Mouse (Mus musculus) cerebral cortex, adult 2 months (tissue): Measurements from ENCODE around the gene Kcnj16.

Source experiments
- WGBS: fragments of 180-500 bp; shearing (Covaris S2); methylation state at CpG from one replicate; pipeline ENCODE4 v1.1.7; 2018; 5-methylcytosine and 5-hydroxymethylcytosine counted together

Gene Kcnj16

GRCm38 (mm10) chr11:111057435-111057834 lies 89.6 kb downstream of the Kcnj16 start:
- 93% methylated on average over 4 of the region's 4 CpGs for WGBS

DNA sequence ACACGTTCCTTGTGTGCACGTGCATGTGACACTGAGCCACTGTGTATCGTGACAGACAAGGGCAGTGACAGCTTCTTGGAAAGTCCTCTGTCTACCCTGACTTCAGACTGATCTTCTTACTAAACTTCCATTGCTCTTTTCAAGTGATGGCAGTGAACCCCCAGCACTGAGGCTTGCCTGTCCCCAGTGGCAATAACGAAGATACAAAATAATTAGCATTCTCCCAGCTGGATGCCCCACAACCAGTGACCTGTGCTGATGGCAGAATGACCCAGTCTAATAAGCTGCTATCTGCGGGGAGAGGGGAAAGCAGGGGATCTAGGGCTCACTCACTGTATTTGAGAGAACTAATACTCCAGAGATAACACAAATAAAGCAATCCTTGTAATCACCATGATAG lies 92.4 kb downstream of the Kcnj16 start:
- 61% methylated on average over 5 of the region's 5 CpGs for WGBS

DNA sequence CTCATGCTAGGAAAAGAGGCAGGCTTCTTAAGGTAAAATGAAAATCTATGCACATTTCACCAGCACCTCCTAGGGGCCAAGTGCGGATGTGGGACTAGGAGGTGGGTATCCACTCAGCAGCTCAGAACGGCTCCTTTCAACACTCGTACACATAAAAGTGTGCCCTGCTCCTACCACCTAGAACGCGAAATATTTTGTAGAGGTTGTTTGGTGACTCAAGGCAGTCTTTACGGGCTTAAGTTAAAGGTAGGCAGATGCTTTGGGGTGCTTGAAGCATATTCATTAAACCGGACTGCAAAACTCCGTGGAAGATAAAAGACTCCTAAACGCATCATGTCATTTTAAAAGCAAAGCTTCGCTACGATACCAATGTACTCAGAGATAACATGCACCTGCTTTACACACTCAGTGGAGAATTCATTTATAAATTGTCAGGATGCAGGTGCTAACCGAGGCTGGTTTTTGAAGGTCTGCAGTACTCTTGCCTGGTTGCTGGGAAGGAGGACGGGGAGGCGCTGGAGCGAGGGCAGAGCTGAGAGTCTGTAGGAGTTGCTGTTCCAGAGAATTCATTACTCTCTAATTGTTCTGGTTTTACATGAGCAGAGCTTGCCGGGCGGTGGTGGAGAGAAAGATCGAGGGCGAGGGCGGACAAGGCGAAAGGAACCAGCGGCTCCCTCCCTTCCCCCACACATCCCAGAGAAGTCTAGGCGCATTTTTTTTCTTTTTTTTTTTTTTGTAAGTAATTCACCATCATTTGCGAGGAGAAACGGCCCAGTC lies 97.1 kb downstream of the Kcnj16 start:
- WGBS, result under 1% methylated on average over 25 of the region's 25 CpGs

- WGBS, result under 1% methylated on average over 28 of the region's 28 CpGs
Observed at GRCm38 (mm10) chr11:111065635-111066298, 97.9 kb downstream of the Kcnj16 start, which contains the start of gene Kcnj2. TSS of gene Kcnj2 (plus strand) at chr11:111066164.

DNA sequence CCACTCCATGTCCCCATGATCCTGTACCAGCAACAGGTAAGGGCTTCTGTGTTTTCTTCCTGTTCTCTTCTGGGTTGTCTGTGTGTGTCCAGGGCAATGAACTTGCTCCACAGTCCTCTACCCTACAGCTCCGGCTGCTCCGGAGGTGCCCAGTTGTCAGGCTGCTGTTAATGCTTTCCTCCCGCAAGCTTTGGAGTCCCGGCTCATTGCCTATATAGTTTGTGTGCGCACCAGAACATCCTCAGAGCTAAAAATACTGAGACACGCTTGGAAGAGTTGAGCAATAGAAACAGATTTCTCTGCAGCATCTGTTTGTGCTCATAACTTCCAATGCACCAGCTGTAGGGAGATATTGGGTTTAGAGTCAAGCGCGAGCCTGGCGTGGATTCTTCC lies 98.5 kb downstream of the Kcnj16 start:
- under 1% methylated on average over 9 of the region's 9 CpGs for WGBS

GRCm38 (mm10) chr11:111067787-111068186 lies 100.0 kb downstream of the Kcnj16 start:
- 36% methylated on average over 3 of the region's 3 CpGs for WGBS
